Mouse (Mus musculus) olfactory bulb, adult 2 months (tissue): Measurements from ENCODE around the gene Ptprn2.

Experiments used
- CTCF ChIP-seq: fragments of 200-500 bp; IDR thresholded peaks from 2 replicates; pipeline ENCODE4 v1.5.1; 2012; ENCODE audit warnings: low read depth, mild to moderate bottlenecking, low read length, moderate library complexity; ENCODE audit not compliant: insufficient read depth
- POLR2A ChIP-seq: fragments of 200-500 bp; IDR thresholded peaks from 2 replicates; pipeline ENCODE4 v1.6.1; 2012; ENCODE audit warnings: mild to moderate bottlenecking, low read depth, low read length, moderate library complexity; ENCODE audit not compliant: insufficient read depth

GRCm38 (mm10) chr12:117280790-117281189 lies 795.3 kb downstream of the Ptprn2 start:
- TF ChIP-seq CTCF (no peak), POLR2A (no peak)
